Mouse (Mus musculus) spleen, adult 2 months (tissue): ENCODE data around the gene Mrpl14.

ENCODE experiments used
- CTCF ChIP-seq: fragments of 200-500 bp; IDR thresholded peaks from 2 replicates; pipeline ENCODE4 v1.5.1; 2011; ENCODE audit warnings: mild to moderate bottlenecking, inconsistent platforms; ENCODE audit not compliant: insufficient read depth, insufficient read length, insufficient replicate concordance; ENCODE audit errors: extremely low read depth
- POLR2A ChIP-seq: fragments of 200-500 bp; IDR thresholded peaks from 2 replicates; pipeline ENCODE4 v1.6.1; 2011; ENCODE audit warnings: low read depth, low read length, inconsistent platforms

DNA sequence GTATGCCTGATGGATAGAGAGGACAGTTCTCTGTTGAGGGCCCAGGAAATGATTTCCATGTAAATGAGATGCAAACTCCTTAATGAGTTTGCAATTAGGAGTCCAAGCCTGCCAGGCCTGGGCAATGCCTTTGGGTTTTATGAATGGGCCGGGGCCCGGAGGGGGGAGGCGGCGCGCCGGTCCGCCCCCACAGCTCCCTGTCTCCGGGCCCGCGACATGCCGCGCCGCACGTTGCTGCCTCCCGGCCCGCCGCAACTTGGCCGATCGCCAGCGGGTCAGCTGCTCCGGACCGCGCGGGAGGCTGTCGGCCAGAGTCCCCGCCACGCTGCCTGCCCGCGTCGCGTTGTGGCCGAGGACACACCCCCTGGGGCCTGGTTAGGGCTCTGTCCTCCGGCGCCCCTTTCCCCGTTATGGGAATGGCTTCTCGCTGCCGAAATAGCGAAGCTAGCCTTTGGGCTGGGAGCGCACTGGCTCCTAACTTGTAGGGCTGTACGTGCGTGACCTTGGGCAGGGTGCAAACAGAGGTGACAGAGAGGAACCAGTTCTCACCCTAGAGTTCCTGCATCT, 47.7 kb downstream of the Mrpl14 start, which contains the start of gene 1600014C23Rik:
- TF ChIP-seq POLR2A (no peak), CTCF (no peak)
